Mouse (Mus musculus) heart, embryonic 10.5 days (tissue): ENCODE data around the gene Fam196b. TPM values are rescaled to one million over a fixed set of nuclear protein-coding genes. Genes with fewer than 3 reads are reported as not detected.

Experiments used
- DNase-seq: peaks from one replicate; pipeline ENCODE4 v3.0.0-alpha.2; 2017; ENCODE audit warnings: low spot score
- H3K27ac ChIP-seq: fragments of 300-500 bp; sonication (generic); 2 replicates; pipeline ENCODE4 v1.5.1; 2016; ENCODE audit warnings: mild to moderate bottlenecking
- H3K27me3 ChIP-seq: fragments of 300-500 bp; sonication (generic); 2 replicates; pipeline ENCODE4 v1.6.1; 2016; ENCODE audit warnings: mild to moderate bottlenecking; ENCODE audit not compliant: poor library complexity, insufficient read depth, severe bottlenecking
- H3K36me3 ChIP-seq: fragments of 300-500 bp; sonication (generic); 2 replicates; pipeline ENCODE4 v1.6.1; 2016; ENCODE audit warnings: mild to moderate bottlenecking, moderate library complexity
- H3K4me1 ChIP-seq: fragments of 300-500 bp; sonication (generic); 2 replicates; pipeline ENCODE4 v1.6.1; 2016; ENCODE audit warnings: mild to moderate bottlenecking
- H3K4me3 ChIP-seq: fragments of 300-500 bp; sonication (generic); 2 replicates; pipeline ENCODE4 v1.5.1; 2016; ENCODE audit warnings: mild to moderate bottlenecking, moderate library complexity
- H3K9me3 ChIP-seq: fragments of 300-500 bp; sonication (generic); 2 replicates; pipeline ENCODE4 v1.6.1; 2016; ENCODE audit warnings: mild to moderate bottlenecking, moderate library complexity
- WGBS: fragments of 180-500 bp; shearing (Covaris S2); methylation state at CpG from one replicate; pipeline ENCODE4 v1.1.7; 2016; 5-methylcytosine and 5-hydroxymethylcytosine counted together
- polyA plus RNA-seq: library from polyadenylated mRNA; unstranded; fragments of >200 nt; fragmentation: Nextera tagmentation; extraction: Ambion mirVana; gene quantifications from 2 replicates; pipeline ENCODE4 v1.2.1, GENCODE M21; 2016

Fam196b gene
- 0.84 and 0.90 TPM in 2 replicates for polyA plus RNA-seq

DNA sequence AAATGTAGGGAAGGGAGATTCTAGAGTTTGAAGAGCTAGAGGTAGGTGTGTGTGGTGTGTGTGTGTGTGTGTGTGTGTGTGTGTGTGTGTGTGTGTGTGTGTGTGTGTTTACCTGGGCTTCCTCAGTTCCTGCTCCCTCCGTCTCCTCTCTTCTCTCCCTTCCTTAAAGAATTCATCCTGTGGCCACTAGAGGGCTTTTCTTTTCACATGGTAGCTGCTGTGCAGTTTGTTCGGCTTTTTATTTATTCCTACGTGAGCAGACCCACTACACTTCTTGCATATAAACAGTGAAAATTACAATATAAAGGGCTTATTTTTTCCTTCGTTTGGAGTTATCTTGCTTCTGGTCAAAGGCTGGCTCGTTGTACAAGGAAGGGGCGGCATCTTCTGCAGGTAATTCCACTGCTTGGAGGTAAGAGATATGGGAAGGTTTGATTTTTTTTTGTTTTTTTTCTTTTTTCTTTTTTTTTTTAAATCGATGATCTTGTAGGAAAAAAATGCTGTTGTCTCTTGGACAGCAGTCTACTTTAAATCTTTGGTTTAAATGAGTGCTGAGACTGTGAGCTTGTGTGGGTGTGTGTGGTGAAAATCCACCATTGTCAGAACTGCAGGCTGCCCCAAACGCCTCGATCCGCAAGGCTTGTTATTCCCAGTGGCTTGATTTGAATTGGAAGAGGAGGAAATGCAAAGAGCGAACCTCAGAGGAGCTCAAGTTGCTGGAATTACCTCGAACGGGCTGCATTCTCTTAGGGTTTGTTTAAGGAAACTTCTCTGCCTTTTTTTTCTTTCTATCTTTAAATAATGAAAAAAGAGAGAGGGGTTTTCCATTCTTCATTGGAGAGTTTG is at the start of gene Fam196b:
Gene Fam196b (plus strand): TSS at position 289 of the 846 bp plus-strand sequence.
- H3K9me3 ChIP-seq, result no peaks in the 10 kb centered on the region
- H3K27me3 ChIP-seq, result no peaks in the 10 kb centered on the region; the same call in 1 of the 2 replicates
- WGBS, result 7% methylated on average over 13 of the region's 13 CpGs
- H3K4me1 ChIP-seq, result peaks cover 9% of the 10 kb centered on the region; the same call in 1 of the 2 replicates
- DNase-seq, result no peak
- no peak within 1 kb of the TSS for H3K27ac ChIP-seq
- peak within 1 kb of the TSS; percentile 52 for H3K4me3 ChIP-seq
- no peaks in the 10 kb centered on the region for H3K36me3 ChIP-seq

- Histone ChIP-seq H3K27ac (no peak overlapping the region), H3K9me3 (no peaks in the 10 kb centered on the region), H3K36me3 (no peaks in the 10 kb centered on the region), H3K27me3 (no peaks in the 10 kb centered on the region), H3K4me1 (no peaks in the 10 kb centered on the region), H3K4me3 (no peak overlapping the region)
- DNase-seq, result no peak
- 68% methylated on average over 10 of the region's 10 CpGs for WGBS
Observed at GRCm38 (mm10) chr11:34272016-34272415, 42.6 kb upstream of the Fam196b start.

- Histone ChIP-seq H3K27me3 (no peaks in the 10 kb centered on the region), H3K9me3 (no peaks in the 10 kb centered on the region), H3K27ac (no peak overlapping the region), H3K4me1 (no peaks in the 10 kb centered on the region), H3K4me3 (no peak overlapping the region), H3K36me3 (no peaks in the 10 kb centered on the region)
- 49% methylated on average over 2 of the region's 2 CpGs for WGBS
- DNase-seq, result no peak
Observed at GRCm38 (mm10) chr11:34275941-34276340, 38.7 kb upstream of the Fam196b start.

- no peaks in the 10 kb centered on the region for H3K36me3 ChIP-seq
- no peaks in the 10 kb centered on the region for H3K4me1 ChIP-seq
- H3K9me3 ChIP-seq, result no peaks in the 10 kb centered on the region
- no peak for DNase-seq
- H3K4me3 ChIP-seq, result no peak overlapping the region
- H3K27me3 ChIP-seq, result no peaks in the 10 kb centered on the region
- no peak overlapping the region for H3K27ac ChIP-seq
- 75% methylated on average over 14 of the region's 14 CpGs for WGBS
Observed at GRCm38 (mm10) chr11:34276363-34277046, 38.1 kb upstream of the Fam196b start.

- no peaks in the 10 kb centered on the region for H3K4me1 ChIP-seq
- no peaks in the 10 kb centered on the region for H3K9me3 ChIP-seq
- no peaks in the 10 kb centered on the region for H3K36me3 ChIP-seq
- H3K4me3 ChIP-seq, result no peak overlapping the region
- H3K27me3 ChIP-seq, result no peaks in the 10 kb centered on the region; the same call in 1 of the 2 replicates
- 72% methylated on average over 3 of the region's 3 CpGs for WGBS
- no peak overlapping the region for H3K27ac ChIP-seq
- no peak for DNase-seq
Observed at GRCm38 (mm10) chr11:34277047-34277445, 37.6 kb upstream of the Fam196b start.

- no peak for DNase-seq
- WGBS, result 54% methylated on average over 13 of the region's 13 CpGs
- Histone ChIP-seq H3K9me3 (no peaks in the 10 kb centered on the region), H3K36me3 (no peaks in the 10 kb centered on the region), H3K27me3 (peaks cover 9% of the 10 kb centered on the region; the same call in 1 of the 2 replicates), H3K4me3 (no peak overlapping the region), H3K27ac (no peak overlapping the region), H3K4me1 (no peaks in the 10 kb centered on the region)
Observed at GRCm38 (mm10) chr11:34284124-34284808, 30.4 kb upstream of the Fam196b start.

DNA sequence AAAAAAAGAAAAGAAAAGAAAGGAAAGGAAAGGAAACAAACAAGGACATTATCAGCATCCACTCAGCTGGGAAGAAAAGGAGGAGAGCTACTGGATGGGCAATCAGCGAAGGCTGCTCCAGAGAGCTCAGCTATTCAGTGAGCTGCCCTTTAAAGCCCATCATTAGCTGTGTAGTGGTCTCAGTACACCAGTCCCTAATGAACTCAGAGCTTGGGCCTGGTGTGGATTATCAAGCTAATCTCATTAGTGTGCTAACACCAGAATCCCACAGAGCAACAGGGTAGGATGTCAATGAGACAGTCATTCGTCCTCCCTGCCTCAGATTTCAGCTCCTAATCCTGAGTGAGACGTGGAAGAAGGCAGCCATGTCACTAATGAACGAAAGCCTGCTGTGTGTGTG is 24.4 kb upstream of the Fam196b start:
- 47% methylated on average over 4 of the region's 4 CpGs for WGBS

DNA sequence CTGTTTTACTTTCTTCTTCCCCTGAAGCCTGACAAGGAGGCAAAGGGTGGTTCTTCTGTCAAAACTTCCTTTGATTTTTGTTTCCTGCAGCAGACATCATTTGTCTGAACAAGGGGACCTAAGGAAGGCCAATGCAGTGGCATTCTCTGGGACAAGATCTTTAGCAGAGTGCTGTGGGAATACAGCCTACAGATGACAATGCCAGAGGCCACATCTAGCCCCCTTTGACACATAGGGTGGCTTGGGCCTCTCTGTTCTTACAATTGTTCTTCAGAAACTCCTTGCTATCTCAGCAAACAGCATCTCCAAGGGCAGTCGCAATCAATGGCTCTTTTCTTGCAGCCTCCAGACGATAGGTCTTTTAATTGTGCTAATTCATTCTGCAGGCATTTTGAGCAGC is 23.9 kb upstream of the Fam196b start:
- Histone ChIP-seq H3K4me1 (no peaks in the 10 kb centered on the region), H3K9me3 (no peaks in the 10 kb centered on the region), H3K36me3 (no peaks in the 10 kb centered on the region), H3K27me3 (no peaks in the 10 kb centered on the region), H3K27ac (no peak overlapping the region), H3K4me3 (no peak overlapping the region)
- DNase-seq, result no peak
- WGBS, result 45% methylated on average over 2 of the region's 2 CpGs

More for the DNA sequence above, 24.4 kb upstream of the Fam196b start:
- Histone ChIP-seq H3K4me3 (no peak overlapping the region), H3K27ac (no peak overlapping the region), H3K36me3 (no peaks in the 10 kb centered on the region), H3K9me3 (no peaks in the 10 kb centered on the region), H3K27me3 (no peaks in the 10 kb centered on the region), H3K4me1 (no peaks in the 10 kb centered on the region)
- DNase-seq, result no peak

GRCm38 (mm10) chr11:34291304-34291703 is 23.3 kb upstream of the Fam196b start:
- Histone ChIP-seq H3K4me1 (no peaks in the 10 kb centered on the region), H3K27me3 (no peaks in the 10 kb centered on the region), H3K27ac (no peak overlapping the region), H3K36me3 (no peaks in the 10 kb centered on the region), H3K9me3 (no peaks in the 10 kb centered on the region), H3K4me3 (no peak overlapping the region)
- no peak for DNase-seq
- 76% methylated on average over 3 of the region's 3 CpGs for WGBS

DNA sequence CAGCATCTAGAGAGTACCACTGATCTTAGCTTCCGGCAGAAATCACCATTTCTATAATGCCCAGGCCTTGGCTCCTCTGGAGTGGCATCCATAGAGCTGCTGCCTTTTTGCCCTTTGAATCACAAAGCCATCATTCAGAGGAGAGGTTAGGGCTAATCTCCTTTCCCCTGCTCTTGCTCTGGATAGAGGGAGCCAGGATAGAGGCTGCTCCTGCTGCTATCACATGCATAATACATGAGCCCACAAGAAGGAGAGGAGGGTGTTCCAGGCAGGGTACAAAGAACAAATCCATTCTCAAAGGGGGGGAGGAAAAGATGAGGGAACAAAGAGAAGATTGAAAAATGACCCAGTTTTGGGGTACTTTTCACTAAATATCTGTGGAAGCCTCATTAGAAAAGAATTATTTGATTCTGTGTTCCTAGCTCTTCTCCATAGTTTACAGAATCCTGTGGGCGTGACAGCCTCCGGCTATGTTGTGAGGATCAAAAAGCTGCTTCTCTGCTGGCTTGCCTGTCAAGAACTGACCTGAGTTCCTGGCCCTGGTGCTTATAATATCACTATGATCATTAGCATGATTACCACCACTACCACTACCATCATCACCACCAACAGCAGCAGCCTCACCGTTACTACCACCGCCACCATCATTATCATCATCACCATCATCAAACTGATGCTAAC is 16.8 kb upstream of the Fam196b start:
- no peak overlapping the region for H3K27ac ChIP-seq
- no peaks in the 10 kb centered on the region for H3K36me3 ChIP-seq
- 82% methylated on average over 5 of the region's 5 CpGs for WGBS
- no peaks in the 10 kb centered on the region for H3K27me3 ChIP-seq
- no peaks in the 10 kb centered on the region for H3K9me3 ChIP-seq
- peaks cover 6% of the 10 kb centered on the region; the same call in 1 of the 2 replicates for H3K4me1 ChIP-seq
- no peak overlapping the region for H3K4me3 ChIP-seq
- no peak for DNase-seq

GRCm38 (mm10) chr11:34299550-34299949 is 15.1 kb upstream of the Fam196b start:
- H3K4me3 ChIP-seq, result no peak overlapping the region
- peaks cover 6% of the 10 kb centered on the region; the same call in 1 of the 2 replicates for H3K4me1 ChIP-seq
- H3K36me3 ChIP-seq, result no peaks in the 10 kb centered on the region
- H3K9me3 ChIP-seq, result no peaks in the 10 kb centered on the region
- no peak for DNase-seq
- no peak overlapping the region for H3K27ac ChIP-seq
- H3K27me3 ChIP-seq, result no peaks in the 10 kb centered on the region
- WGBS, result 68% methylated on average over 1 of the region's 1 CpGs

DNA sequence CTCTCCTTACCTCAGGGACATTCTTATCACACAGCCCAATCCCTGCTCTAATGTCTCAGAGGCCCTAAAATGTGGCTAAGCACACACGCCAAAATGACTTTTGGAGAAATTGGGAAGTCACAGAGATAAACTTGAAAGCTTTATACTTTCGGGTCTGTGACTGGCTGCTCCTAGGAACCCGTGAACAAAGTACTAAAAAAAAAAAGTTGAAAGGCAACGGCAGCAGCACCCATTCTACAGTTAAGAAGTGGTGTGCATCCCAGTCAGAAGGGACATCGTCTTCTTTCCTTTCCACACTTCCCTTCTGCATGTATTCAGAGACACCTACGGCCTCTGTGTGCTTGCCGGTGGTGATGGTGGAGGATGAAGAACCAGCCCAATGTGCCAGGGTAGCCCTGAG is 14.6 kb upstream of the Fam196b start:
- Histone ChIP-seq H3K4me1 (peaks cover 6% of the 10 kb centered on the region; the same call in 1 of the 2 replicates), H3K36me3 (no peaks in the 10 kb centered on the region), H3K9me3 (no peaks in the 10 kb centered on the region), H3K4me3 (no peak overlapping the region), H3K27ac (no peak overlapping the region), H3K27me3 (no peaks in the 10 kb centered on the region)
- 79% methylated on average over 7 of the region's 7 CpGs for WGBS
- DNase-seq, result no peak
